Mouse (Mus musculus) limb, embryonic 11.5 days (tissue): Measurements from ENCODE around the gene Alkbh4. TPM values are rescaled to one million over a fixed set of nuclear protein-coding genes. Genes with fewer than 3 reads are reported as not detected.

Experiments
- ATAC-seq: fragments of 200-750 bp; cut with Nextera tagmentation; 2 replicates; pipeline ENCODE4 v1.8.0; 2017; ENCODE audit warnings: low read depth; ENCODE audit not compliant: insufficient number of reproducible peaks, low FRiP score, low TSS enrichment
- DNase-seq: peaks from one replicate; pipeline ENCODE4 v3.0.0-alpha.2; 2015; ENCODE audit warnings: low spot score
- H3K27ac ChIP-seq: fragments of 300-500 bp; sonication (generic); replicated peaks from 2 replicates; pipeline ENCODE4 v1.5.1; 2014; ENCODE audit warnings: low read depth, mild to moderate bottlenecking, low read length
- H3K27me3 ChIP-seq: fragments of 300-500 bp; sonication (generic); 2 replicates; pipeline ENCODE4 v1.6.1; 2014; ENCODE audit warnings: mild to moderate bottlenecking, low read length, mixed read lengths; ENCODE audit not compliant: control insufficient read depth, insufficient read depth
- H3K36me3 ChIP-seq: fragments of 300-500 bp; sonication (generic); 2 replicates; pipeline ENCODE4 v1.6.1; 2014; ENCODE audit warnings: mild to moderate bottlenecking, low read length, moderate library complexity, mixed read lengths; ENCODE audit not compliant: control insufficient read depth, insufficient read depth
- H3K4me1 ChIP-seq: fragments of 300-500 bp; sonication (generic); 2 replicates; pipeline ENCODE4 v1.6.1; 2014; ENCODE audit warnings: low read length, mixed read lengths; ENCODE audit not compliant: control insufficient read depth, insufficient read depth
- H3K4me2 ChIP-seq: fragments of 300-500 bp; sonication (generic); 2 replicates; pipeline ENCODE4 v1.6.1; 2014; ENCODE audit warnings: low read depth, mild to moderate bottlenecking, moderate library complexity; ENCODE audit not compliant: severe bottlenecking
- H3K4me3 ChIP-seq: fragments of 300-500 bp; sonication (generic); 2 replicates; pipeline ENCODE4 v1.5.1; 2014; ENCODE audit warnings: low read depth, low read length
- H3K9ac ChIP-seq: fragments of 300-500 bp; sonication (generic); 2 replicates; pipeline ENCODE4 v1.6.1; 2014; ENCODE audit warnings: mild to moderate bottlenecking, low read length
- H3K9me3 ChIP-seq: fragments of 300-500 bp; sonication (generic); 2 replicates; pipeline ENCODE4 v1.6.1; 2016; ENCODE audit warnings: low read length; ENCODE audit not compliant: control insufficient read depth
- WGBS: fragments of 180-500 bp; shearing (Covaris S2); extraction: QIAGEN DNeasy Blood & Tissue Kit; methylation state at CpG from one replicate; pipeline ENCODE4 v1.1.7; 2014; 5-methylcytosine and 5-hydroxymethylcytosine counted together
- polyA plus RNA-seq: library from polyadenylated mRNA; unstranded; fragments of >200 nt; fragmentation: Nextera tagmentation; extraction: Ambion mirVana; gene quantifications from 2 replicates; pipeline ENCODE4 v1.2.1, GENCODE M21; 2014

Gene Alkbh4
- 23.9 and 24.7 TPM in 2 replicates for polyA plus RNA-seq

- H3K27ac ChIP-seq, result no peak within 1 kb of the TSS
- peaks cover 9% of the 10 kb centered on the region; the same call in 1 of the 2 replicates for H3K36me3 ChIP-seq
- H3K4me3 ChIP-seq, result peak within 1 kb of the TSS; percentile 72
- H3K4me1 ChIP-seq, result peaks cover 2% of the 10 kb centered on the region; the same call in 1 of the 2 replicates
- WGBS, result under 1% methylated on average over 60 of the region's 60 CpGs
- peak; percentile 86 for ATAC-seq
- peak within 1 kb of the TSS; percentile 74 for H3K9ac ChIP-seq
- H3K9me3 ChIP-seq, result no peaks in the 10 kb centered on the region
- peak; percentile 97 for DNase-seq
- H3K27me3 ChIP-seq, result no peaks in the 10 kb centered on the region
- H3K4me2 ChIP-seq, result peak within 1 kb of the TSS; percentile 67
These were observed at the start of gene Alkbh4, which contains the start of gene Lrwd1 for GRCm38 (mm10) chr5:136135571-136136291. Gene Alkbh4 (plus strand): TSS chr5:136136146. Gene Lrwd1 (minus strand): TSS chr5:136136074.

GRCm38 (mm10) chr5:136086290-136086689 lies 49.7 kb upstream of the Alkbh4 start:
- ATAC-seq (no peak), DNase-seq (no peak)
- WGBS, result 87% methylated on average over 8 of the region's 8 CpGs
- Histone ChIP-seq H3K27me3 (peaks cover 14% of the 10 kb centered on the region), H3K4me1 (peaks cover 10% of the 10 kb centered on the region), H3K36me3 (no peaks in the 10 kb centered on the region), H3K9ac (no peak overlapping the region), H3K9me3 (no peaks in the 10 kb centered on the region), H3K4me2 (no peak overlapping the region), H3K4me3 (no peak overlapping the region), H3K27ac (no peak overlapping the region)

DNA sequence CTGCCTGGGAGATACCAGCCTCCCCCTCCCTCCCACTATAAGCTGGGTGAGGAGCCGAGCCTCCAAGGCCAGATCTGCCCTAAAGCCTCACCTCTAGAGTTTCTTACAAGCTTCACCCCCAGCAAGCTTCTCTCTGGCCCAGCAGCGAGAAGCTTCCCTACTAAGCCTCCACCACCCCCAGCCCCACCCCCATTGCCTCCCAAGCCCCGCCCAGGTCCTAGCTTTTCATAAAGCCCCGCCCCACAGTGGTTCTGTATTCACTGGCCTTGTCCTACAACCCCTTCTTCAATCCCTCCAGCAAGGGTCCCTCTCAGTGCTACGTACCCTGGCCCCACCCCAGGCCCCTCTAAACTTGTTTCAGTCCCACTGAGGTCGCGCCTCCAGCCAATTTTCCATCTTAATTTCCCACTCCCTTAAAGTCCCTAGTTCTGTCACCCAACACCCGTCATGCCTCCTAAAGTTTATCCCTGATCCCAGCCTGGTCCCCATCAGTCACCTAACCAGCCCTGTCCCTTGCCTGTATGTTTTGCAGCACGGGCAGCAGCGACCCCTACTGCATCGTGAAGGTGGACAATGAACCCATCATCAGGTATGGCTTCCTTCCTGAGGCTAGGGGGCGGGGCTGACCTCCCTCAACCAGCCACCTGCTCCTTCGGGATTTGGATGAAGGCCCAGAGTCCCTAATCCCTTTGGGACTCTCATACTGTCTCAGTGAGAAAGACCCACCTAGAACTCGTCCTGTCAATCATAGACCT lies 46.9 kb upstream of the Alkbh4 start:
- Histone ChIP-seq H3K27me3 (peaks cover 14% of the 10 kb centered on the region), H3K9me3 (no peaks in the 10 kb centered on the region; the same call in 1 of the 2 replicates), H3K4me1 (peaks cover 10% of the 10 kb centered on the region), H3K4me2 (no peak overlapping the region), H3K4me3 (no peak overlapping the region), H3K27ac (no peak overlapping the region), H3K9ac (no peak overlapping the region), H3K36me3 (no peaks in the 10 kb centered on the region)
- DNase-seq (no peak), ATAC-seq (no peak)
- 14% methylated on average over 14 of the region's 14 CpGs for WGBS

- Histone ChIP-seq H3K4me1 (no peaks in the 10 kb centered on the region), H3K4me2 (no peak overlapping the region), H3K27ac (no peak overlapping the region), H3K4me3 (no peak overlapping the region), H3K9me3 (no peaks in the 10 kb centered on the region; the same call in 1 of the 2 replicates), H3K36me3 (no peaks in the 10 kb centered on the region), H3K27me3 (0 out of 2 replicates have a peak, but pooled peaks cover 3% of the 10 kb centered on the region), H3K9ac (no peak overlapping the region)
- DNase-seq (no peak), ATAC-seq (no peak)
- WGBS, result 72% methylated on average over 5 of the region's 5 CpGs
These were observed 44.0 kb upstream of the Alkbh4 start for GRCm38 (mm10) chr5:136091927-136092326.

- Histone ChIP-seq H3K9ac (no peak overlapping the region), H3K4me2 (no peak overlapping the region), H3K36me3 (no peaks in the 10 kb centered on the region), H3K27ac (no peak overlapping the region), H3K4me3 (no peak overlapping the region), H3K27me3 (no peaks in the 10 kb centered on the region), H3K4me1 (no peaks in the 10 kb centered on the region), H3K9me3 (no peaks in the 10 kb centered on the region; the same call in 1 of the 2 replicates)
- ATAC-seq (no peak), DNase-seq (no peak)
- 77% methylated on average over 8 of the region's 8 CpGs for WGBS
These were observed 41.5 kb upstream of the Alkbh4 start for GRCm38 (mm10) chr5:136094249-136095010.

DNA sequence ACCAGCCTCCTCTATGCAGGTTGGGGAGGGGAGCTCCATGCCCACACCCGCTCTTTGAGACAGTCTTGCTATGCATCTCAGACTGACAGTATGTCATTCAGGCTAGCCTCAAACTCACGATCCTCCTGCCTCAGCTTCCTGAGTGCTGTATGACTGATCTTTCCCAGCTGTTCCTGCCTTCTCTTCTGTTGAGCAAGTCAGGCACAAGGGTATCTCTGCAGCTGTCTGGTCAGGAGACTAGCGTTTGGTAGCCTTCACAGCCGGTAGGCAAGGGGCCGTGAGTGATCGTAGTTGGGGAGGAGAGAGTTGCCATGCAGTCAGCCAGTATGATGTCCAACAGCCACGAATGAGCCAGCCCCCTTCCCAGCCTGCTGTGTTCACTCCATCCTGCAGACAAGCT lies 40.9 kb upstream of the Alkbh4 start:
- H3K4me3 ChIP-seq, result no peak overlapping the region
- WGBS, result 81% methylated on average over 7 of the region's 7 CpGs
- ATAC-seq (no peak), DNase-seq (no peak)
- no peak overlapping the region for H3K9ac ChIP-seq
- H3K27ac ChIP-seq, result no peak overlapping the region
- no peaks in the 10 kb centered on the region for H3K36me3 ChIP-seq
- H3K27me3 ChIP-seq, result no peaks in the 10 kb centered on the region
- no peaks in the 10 kb centered on the region for H3K4me1 ChIP-seq
- no peaks in the 10 kb centered on the region; the same call in 1 of the 2 replicates for H3K9me3 ChIP-seq
- no peak overlapping the region for H3K4me2 ChIP-seq

GRCm38 (mm10) chr5:136098536-136098935 lies 37.4 kb upstream of the Alkbh4 start:
- no peak overlapping the region for H3K4me3 ChIP-seq
- no peak for DNase-seq
- no peaks in the 10 kb centered on the region; the same call in 1 of the 2 replicates for H3K9me3 ChIP-seq
- no peak overlapping the region for H3K4me2 ChIP-seq
- no peak overlapping the region for H3K9ac ChIP-seq
- H3K27me3 ChIP-seq, result no peaks in the 10 kb centered on the region
- H3K27ac ChIP-seq, result no peak overlapping the region
- H3K36me3 ChIP-seq, result no peaks in the 10 kb centered on the region
- ATAC-seq, result no peak
- 81% methylated on average over 10 of the region's 10 CpGs for WGBS
- 0 out of 2 replicates have a peak, but pooled peaks cover 3% of the 10 kb centered on the region for H3K4me1 ChIP-seq
